20 mouse cellular contexts compared by ENCODE assay signal in the genomic region with DNA sequence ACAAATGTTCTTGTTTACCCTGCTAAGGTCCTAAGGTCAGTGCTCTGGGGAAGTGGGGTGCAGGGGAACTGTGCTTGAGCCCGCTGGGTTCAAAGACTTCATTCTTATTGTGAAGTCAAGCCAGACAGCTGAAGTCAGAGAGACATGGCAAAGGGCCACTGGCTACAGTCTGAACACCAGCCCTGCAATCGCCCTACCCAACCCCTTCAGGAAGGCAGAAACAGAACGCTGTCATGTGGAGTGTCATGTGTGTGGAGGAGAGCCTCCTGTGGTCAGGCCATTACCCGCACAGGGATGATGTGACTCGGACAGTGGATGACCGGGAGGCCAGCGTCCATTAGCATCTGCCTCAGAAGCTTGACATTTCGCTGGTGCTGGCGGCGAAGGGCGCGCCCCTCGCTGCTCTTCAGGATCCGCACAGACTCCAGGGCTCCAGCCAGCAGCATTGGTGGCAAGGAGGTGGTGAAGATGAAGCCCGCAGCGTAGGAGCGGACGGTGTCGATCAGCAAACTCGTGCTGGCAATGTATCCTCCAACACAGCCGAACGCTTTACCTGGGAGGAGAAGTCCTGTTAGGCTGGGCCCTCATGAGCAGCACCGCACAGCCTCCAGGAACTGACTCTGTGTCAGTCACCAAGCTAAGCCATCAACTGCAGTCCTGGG. TPM values are rescaled to one million over a fixed set of nuclear protein-coding genes. Genes with fewer than 3 reads are reported as not detected.
DNase-seq lines count a peak whose midpoint lies in the region; ATAC-seq and TF ChIP-seq lines count a peak whose summit lies in the region.
"Had no signal": no experiment of that assay in that cellular context is flagged by ENCODE, and none has a peak within 500 bp of the region (broad histone marks: within the 10 kb centered on the region; RNA-seq: fewer than 3 reads in every experiment).

No protein-coding gene starts in this region.

- intact Hi-C loops in gastrocnemius, adult 2 months (cut with DNase I): no loop called here

- H3K36me3 ChIP-seq in kidney, adult 2 months (ENCODE audit: control insufficient read depth, insufficient read depth, low read length): peaks cover 13% of the 10 kb centered on the region
- H3K36me3 ChIP-seq in spleen, adult 2 months (ENCODE audit: control insufficient read depth, insufficient read depth, low read length): peaks cover 41% of the 10 kb centered on the region

- no peak for TF ChIP-seq CTCF in gastrocnemius, adult 2 months (IDR thresholded peaks at IDR 0.05)
- no peak for TF ChIP-seq CTCF in kidney, adult 2 months (conservative IDR thresholded peaks at IDR 0.05; ENCODE audit: insufficient read depth, insufficient read length, low read depth, low read length)
- no peak for TF ChIP-seq CTCF in spleen, adult 2 months (IDR thresholded peaks at IDR 0.05; ENCODE audit: extremely low read depth, insufficient read depth, insufficient read length, insufficient replicate concordance)

- ATAC-seq in megakaryocyte, adult 5-6 weeks (ENCODE audit: poor library complexity, severe bottlenecking): no peak
- ATAC-seq: forebrain, embryonic 15.5 days; intestine, embryonic 15.5 days had no signal

- no peak overlapping the region for H3K4me3 ChIP-seq in gastrocnemius, adult 2 months
- H3K4me3 ChIP-seq in kidney, adult 2 months (ENCODE audit: insufficient read depth, low read depth, low read length): no peak overlapping the region
- no peak overlapping the region for H3K4me3 ChIP-seq in spleen, adult 2 months (ENCODE audit: extremely low read depth, insufficient read depth, insufficient read length)
- H3K4me3 ChIP-seq: erythroblast, embryonic 14.5 days; forebrain, embryonic 15.5 days; hindbrain, embryonic 12.5 days; intestine, embryonic 15.5 days; liver, embryonic 15.5 days had no signal

- TF ChIP-seq POLR2A in kidney, adult 2 months (IDR thresholded peaks at IDR 0.05; ENCODE audit: low read depth, low read length): peak; percentile 15
- TF ChIP-seq POLR2A in spleen, adult 2 months (IDR thresholded peaks at IDR 0.05; ENCODE audit: low read depth, low read length): no peak

- no peaks in the 10 kb centered on the region for H3K27me3 ChIP-seq in kidney, adult 2 months (replicated peaks; ENCODE audit: control insufficient read depth, insufficient read depth, low read length)
- H3K27me3 ChIP-seq in spleen, adult 2 months (ENCODE audit: control insufficient read depth, insufficient read depth, low read length): no peaks in the 10 kb centered on the region
- H3K27me3 ChIP-seq: forebrain, embryonic 15.5 days; hindbrain, embryonic 12.5 days; intestine, embryonic 15.5 days; liver, embryonic 15.5 days; Patski had no signal

- H3K4me1 ChIP-seq in kidney, adult 2 months (ENCODE audit: control insufficient read depth, insufficient read depth, low read length): peaks cover 25% of the 10 kb centered on the region
- H3K4me1 ChIP-seq in spleen, adult 2 months (ENCODE audit: control insufficient read depth, insufficient read depth, insufficient read length): no peaks in the 10 kb centered on the region
- H3K4me1 ChIP-seq: forebrain, embryonic 15.5 days; hindbrain, embryonic 12.5 days; intestine, embryonic 15.5 days had no signal

- peak overlapping the region; percentile 53 for H3K27ac ChIP-seq in gastrocnemius, adult 2 months
- peak overlapping the region; percentile 70 for H3K27ac ChIP-seq in kidney, adult 2 months (ENCODE audit: insufficient read depth, low read depth, low read length)
- H3K27ac ChIP-seq in spleen, adult 2 months (ENCODE audit: insufficient read depth, low read length): peak overlapping the region; percentile 34
- H3K27ac ChIP-seq: forebrain, embryonic 15.5 days; hindbrain, embryonic 12.5 days; intestine, embryonic 15.5 days; liver, embryonic 15.5 days had no signal

- WGBS in kidney, adult 2 months: 76% methylated on average over 23 of the region's 23 CpGs
- 90% methylated on average over 23 of the region's 23 CpGs for WGBS in spleen, adult 2 months

- DNase-seq in gastrocnemius, adult 2 months: no peak
- no peak for DNase-seq in gastrocnemius, adult 18-20 months (ENCODE audit: low spot score)
- DNase-seq in kidney, adult 2 months: peak; percentile 90
- no peak for DNase-seq in kidney, postnatal 4 days
- DNase-seq in spleen, adult 2 months (ENCODE audit: low read depth in 1 of 2, low spot score in 2 of 2): no peak
- DNase-seq in spleen, postnatal 36 days (ENCODE audit: low spot score in 2 of 2): no peak
- DNase-seq in skeletal muscle tissue, adult 2 months (ENCODE audit: low read depth, low spot score): peak; percentile 54
- DNase-seq: B cell, adult 2 months; cerebellum, adult 8-10 months; embryo, embryonic 11 days; gastrocnemius, postnatal 14 days; layer of hippocampus, postnatal 36 days had no signal

RNA-seq across cellular contexts. Expression of a gene that starts 12.2 kb away (rescaled TPM):
- total RNA-seq in gastrocnemius, adult 2 months (2021): 100 to 1,000 TPM; 209 to 290 TPM
- total RNA-seq in gastrocnemius, adult 18-20 months (2021): 100 to 1,000 TPM; 206 to 228 TPM
- 315 and 343 TPM in 2 replicates for polyA plus RNA-seq in kidney, adult 2 months (2012; rRNA removed)
- 29.6 and 39.5 TPM in 2 replicates for polyA plus RNA-seq in spleen, adult 2 months (2012; rRNA removed)
- total RNA-seq in megakaryocyte, adult 5-6 weeks (2015): 84.6 and 91.1 TPM in 2 replicates
- 110 and 116 TPM in 2 replicates for total RNA-seq in megakaryocyte, adult 5-6 weeks (2017)

RNA-seq across cellular contexts. Expression of a gene that starts 13.9 kb away (rescaled TPM):
- total RNA-seq in gastrocnemius, adult 2 months (2021): under 1 TPM; 0.17 to 0.23 TPM
- total RNA-seq in gastrocnemius, adult 18-20 months (2021): under 1 TPM in 1 of 2 experiments, not detected in 1; 0.11 TPM
- polyA plus RNA-seq in kidney, adult 2 months (2012; rRNA removed): 2.0 and 4.2 TPM in 2 replicates
- polyA plus RNA-seq in spleen, adult 2 months (2012; rRNA removed): 65.3 and 90.7 TPM in 2 replicates
- total RNA-seq in megakaryocyte, adult 5-6 weeks (2015): 47.5 and 51.3 TPM in 2 replicates
- total RNA-seq in megakaryocyte, adult 5-6 weeks (2017): 7.4 and 10.9 TPM in 2 replicates
- total RNA-seq: megakaryocyte-erythroid progenitor cell, adult 5-6 weeks had no signal
- polyA plus RNA-seq: forebrain, embryonic 15.5 days had no signal

RNA-seq across cellular contexts. Expression of a gene that starts 33.4 kb away (rescaled TPM):
- 100 to 1,000 TPM; 127 to 210 TPM for total RNA-seq in gastrocnemius, adult 2 months (2021)
- total RNA-seq in gastrocnemius, adult 18-20 months (2021): 100 to 1,000 TPM; 204 to 208 TPM
- polyA plus RNA-seq in kidney, adult 2 months (2012; rRNA removed): 24.4 and 29.7 TPM in 2 replicates
- 90.9 and 93.3 TPM in 2 replicates for polyA plus RNA-seq in spleen, adult 2 months (2012; rRNA removed)
- 76.8 and 79.8 TPM in 2 replicates for total RNA-seq in megakaryocyte, adult 5-6 weeks (2015)
- total RNA-seq in megakaryocyte, adult 5-6 weeks (2017): 109 and 110 TPM in 2 replicates

RNA-seq across cellular contexts. Expression of a gene that starts 36.7 kb away (rescaled TPM):
- total RNA-seq in gastrocnemius, adult 2 months (2021): 1 to 10 TPM; 2.1 to 5.2 TPM
- total RNA-seq in gastrocnemius, adult 18-20 months (2021): 1 to 10 TPM; 2.7 to 3.7 TPM
- polyA plus RNA-seq in kidney, adult 2 months (2012; rRNA removed): 28.5 and 32.6 TPM in 2 replicates
- polyA plus RNA-seq in spleen, adult 2 months (2012; rRNA removed): 87.4 and 95.8 TPM in 2 replicates
- 42.3 and 52.2 TPM in 2 replicates for total RNA-seq in megakaryocyte, adult 5-6 weeks (2015)
- total RNA-seq in megakaryocyte, adult 5-6 weeks (2017): 46.4 and 49.6 TPM in 2 replicates

RNA-seq across cellular contexts. Expression of a gene that starts 44.6 kb away (rescaled TPM):
- 1 to 10 TPM; 1.4 to 2.1 TPM for total RNA-seq in gastrocnemius, adult 2 months (2021)
- total RNA-seq in gastrocnemius, adult 18-20 months (2021): 1 to 10 TPM; 1.8 to 1.9 TPM
- 5.8 and 6.1 TPM in 2 replicates for polyA plus RNA-seq in kidney, adult 2 months (2012; rRNA removed)
- polyA plus RNA-seq in spleen, adult 2 months (2012; rRNA removed): 6.8 and 8.4 TPM in 2 replicates
- 26.7 and 37.1 TPM in 2 replicates for total RNA-seq in megakaryocyte, adult 5-6 weeks (2015)
- 15.7 and 23.1 TPM in 2 replicates for total RNA-seq in megakaryocyte, adult 5-6 weeks (2017)

Comparison
In these comparisons a context has a peak if more than half of its experiments do, and no peak if none do; other contexts are left out.
1. DNase-seq: peak in kidney, adult 2 months (single experiment) and skeletal muscle tissue, adult 2 months (single experiment); none in gastrocnemius, adult 2 months (single experiment), gastrocnemius, adult 18-20 months (single experiment), kidney, postnatal 4 days (0 of 2), spleen, adult 2 months (0 of 2) and spleen, postnatal 36 days (0 of 2).
2. RNA of a gene that starts 13.9 kb away (total RNA-seq): 7.4 to 51.3 TPM in megakaryocyte, adult 5-6 weeks; 0.17 to 0.23 TPM in gastrocnemius, adult 2 months and 0.11 TPM in gastrocnemius, adult 18-20 months; every median in the first group is over 4 times any median in the second.
3. Peak in every context shown above with its lines, with median percentiles within 50 percentile points of each other: H3K27ac ChIP-seq.